Mouse (Mus musculus) intestine, postnatal 0 days (tissue): Measurements from ENCODE around the gene Zdhhc4. TPM values are rescaled to one million over a fixed set of nuclear protein-coding genes. Genes with fewer than 3 reads are reported as not detected.

Experiments
- ATAC-seq: fragments of 200-750 bp; cut with Nextera tagmentation; 2 replicates; pipeline ENCODE4 v1.8.0; 2017; ENCODE audit warnings: mild to moderate bottlenecking, moderate TSS enrichment, moderate library complexity
- H3K27ac ChIP-seq: fragments of 300-500 bp; sonication (generic); 2 replicates; pipeline ENCODE4 v1.5.1; 2014; ENCODE audit warnings: mild to moderate bottlenecking, low read depth, low read length, moderate library complexity
- H3K27me3 ChIP-seq: fragments of 300-500 bp; sonication (generic); replicated peaks from 2 replicates; pipeline ENCODE4 v1.6.1; 2014; ENCODE audit warnings: low read length, mixed read lengths; ENCODE audit not compliant: control insufficient read depth, insufficient read depth
- H3K36me3 ChIP-seq: fragments of 300-500 bp; sonication (generic); 2 replicates; pipeline ENCODE4 v1.6.1; 2014; ENCODE audit warnings: mild to moderate bottlenecking, moderate library complexity; ENCODE audit not compliant: control insufficient read depth, insufficient read depth
- H3K4me1 ChIP-seq: fragments of 300-500 bp; sonication (generic); replicated peaks from 2 replicates; pipeline ENCODE4 v1.6.1; 2014; ENCODE audit warnings: antibody characterized with exemption, low read length, mixed read lengths; ENCODE audit not compliant: control insufficient read depth, insufficient read depth
- H3K4me2 ChIP-seq: fragments of 300-500 bp; sonication (generic); replicated peaks from 2 replicates; pipeline ENCODE4 v1.6.1; 2014; ENCODE audit warnings: low read depth, mild to moderate bottlenecking, moderate library complexity
- H3K4me3 ChIP-seq: fragments of 300-500 bp; sonication (generic); 2 replicates; pipeline ENCODE4 v1.5.1; 2014; ENCODE audit warnings: low read depth, low read length
- H3K9ac ChIP-seq: fragments of 300-500 bp; sonication (generic); 2 replicates; pipeline ENCODE4 v1.6.1; 2014; ENCODE audit warnings: mild to moderate bottlenecking, low read depth, low read length
- H3K9me3 ChIP-seq: fragments of 300-500 bp; sonication (generic); 2 replicates; pipeline ENCODE4 v1.6.1; 2016; ENCODE audit warnings: mixed run types; ENCODE audit not compliant: control insufficient read depth
- CTCF ChIP-seq: sonication (generic); IDR thresholded peaks from 2 replicates; pipeline ENCODE4 v1.5.1; 2016; ENCODE audit warnings: low read depth, mild to moderate bottlenecking, control low read depth, antibody characterized with exemption, moderate library complexity
- WGBS: fragments of 180-500 bp; shearing (Covaris S2); extraction: QIAGEN DNeasy Blood & Tissue Kit; methylation state at CpG from one replicate; pipeline ENCODE4 v1.1.7; 2014; 5-methylcytosine and 5-hydroxymethylcytosine counted together
- polyA plus RNA-seq: library from polyadenylated mRNA; unstranded; fragments of >200 nt; fragmentation: Nextera tagmentation; extraction: Ambion mirVana; gene quantifications from 2 replicates; pipeline ENCODE4 v1.2.1, GENCODE M21; 2015

The Zdhhc4 gene
- polyA plus RNA-seq, 1 experiment from 2014 or later: 46.5 TPM

GRCm38 (mm10) chr5:143357564-143357963 is 28.5 kb upstream of the Zdhhc4 start:
- Histone ChIP-seq H3K9ac (no peak overlapping the region), H3K27ac (no peak overlapping the region), H3K4me3 (peak overlapping the region; percentile 12; the same call in 1 of the 2 replicates), H3K4me2 (no peak overlapping the region), H3K27me3 (peaks cover 30% of the 10 kb centered on the region), H3K4me1 (no peaks in the 10 kb centered on the region), H3K9me3 (no peaks in the 10 kb centered on the region), H3K36me3 (no peaks in the 10 kb centered on the region)
- WGBS: 7% methylated on average over 28 of the region's 28 CpGs
- TF ChIP-seq CTCF: no peak
- no peak for ATAC-seq

- no peak within 1 kb of the TSS for H3K9ac ChIP-seq
- H3K27me3 ChIP-seq: peaks cover 27% of the 10 kb centered on the region
- H3K4me2 ChIP-seq: no peak within 1 kb of the TSS
- H3K4me1 ChIP-seq: no peaks in the 10 kb centered on the region
- no peaks in the 10 kb centered on the region for H3K9me3 ChIP-seq
- no peaks in the 10 kb centered on the region for H3K36me3 ChIP-seq
- WGBS: 21% methylated on average over 17 of the region's 17 CpGs
- ATAC-seq: no peak
- H3K4me3 ChIP-seq: peak within 1 kb of the TSS; percentile 12; the same call in 1 of the 2 replicates
- H3K27ac ChIP-seq: no peak within 1 kb of the TSS
- no peak for TF ChIP-seq CTCF
Observed at GRCm38 (mm10) chr5:143356686-143357388, 27.8 kb upstream of the Zdhhc4 start, which contains the start of gene Grid2ip. Grid2ip (plus strand) TSS chr5:143357338.

- no peaks in the 10 kb centered on the region for H3K4me1 ChIP-seq
- WGBS: 44% methylated on average over 5 of the region's 5 CpGs
- H3K9ac ChIP-seq: no peak overlapping the region
- H3K9me3 ChIP-seq: 0 out of 2 replicates have a peak, but pooled peaks cover 2% of the 10 kb centered on the region
- no peaks in the 10 kb centered on the region for H3K36me3 ChIP-seq
- no peak overlapping the region for H3K4me2 ChIP-seq
- H3K27me3 ChIP-seq: peaks cover 27% of the 10 kb centered on the region
- ATAC-seq: no peak
- H3K4me3 ChIP-seq: no peak overlapping the region
- no peak overlapping the region for H3K27ac ChIP-seq
- no peak for TF ChIP-seq CTCF
Observed at GRCm38 (mm10) chr5:143356017-143356416, 27.0 kb upstream of the Zdhhc4 start.

- Histone ChIP-seq H3K36me3 (no peaks in the 10 kb centered on the region), H3K9ac (no peak overlapping the region), H3K4me3 (no peak overlapping the region), H3K27me3 (no peaks in the 10 kb centered on the region), H3K4me2 (no peak overlapping the region), H3K9me3 (peaks cover 10% of the 10 kb centered on the region; the same call in 1 of the 2 replicates), H3K27ac (no peak overlapping the region), H3K4me1 (no peaks in the 10 kb centered on the region)
- 72% methylated on average over 8 of the region's 8 CpGs for WGBS
- TF ChIP-seq CTCF: no peak
- no peak for ATAC-seq
Observed at GRCm38 (mm10) chr5:143346367-143346766, 17.3 kb upstream of the Zdhhc4 start.

GRCm38 (mm10) chr5:143339603-143340002 is 10.5 kb upstream of the Zdhhc4 start:
- H3K27ac ChIP-seq: no peak overlapping the region
- H3K9me3 ChIP-seq: no peaks in the 10 kb centered on the region
- H3K4me3 ChIP-seq: no peak overlapping the region
- TF ChIP-seq CTCF: no peak
- no peak overlapping the region for H3K4me2 ChIP-seq
- H3K4me1 ChIP-seq: no peaks in the 10 kb centered on the region
- H3K27me3 ChIP-seq: 0 out of 2 replicates have a peak, but pooled peaks cover 5% of the 10 kb centered on the region
- 43% methylated on average over 6 of the region's 6 CpGs for WGBS
- no peak overlapping the region for H3K9ac ChIP-seq
- no peaks in the 10 kb centered on the region for H3K36me3 ChIP-seq
- ATAC-seq: no peak

GRCm38 (mm10) chr5:143336559-143336958 is 7.5 kb upstream of the Zdhhc4 start:
- no peak overlapping the region for H3K4me2 ChIP-seq
- TF ChIP-seq CTCF: peak; percentile 60
- no peak overlapping the region for H3K4me3 ChIP-seq
- H3K4me1 ChIP-seq: no peaks in the 10 kb centered on the region
- no peak overlapping the region for H3K27ac ChIP-seq
- no peaks in the 10 kb centered on the region for H3K9me3 ChIP-seq
- ATAC-seq: no peak
- no peak overlapping the region for H3K9ac ChIP-seq
- 67% methylated on average over 6 of the region's 6 CpGs for WGBS
- H3K36me3 ChIP-seq: no peaks in the 10 kb centered on the region
- H3K27me3 ChIP-seq: 0 out of 2 replicates have a peak, but pooled peaks cover 5% of the 10 kb centered on the region
